ENCODE assay signal across 13 mouse cellular contexts in genomic region chr3:86754595-86755557, GRCm38 (mm10).
DNase-seq lines count a peak whose midpoint lies in the region; ATAC-seq lines count a peak whose summit lies in the region.
"Had no signal": no experiment of that assay in that cellular context is flagged by ENCODE, and none has a peak within 500 bp of the region (broad histone marks: within the 10 kb centered on the region; RNA-seq: fewer than 3 reads in every experiment).

No protein-coding gene starts in this region.

- H3K36me3 ChIP-seq in hindbrain, embryonic 12.5 days, result no peaks in the 10 kb centered on the region
- no peaks in the 10 kb centered on the region for H3K36me3 ChIP-seq in hindbrain, embryonic 11.5 days (ENCODE audit: control insufficient read depth, insufficient read depth, low read length)
- no peaks in the 10 kb centered on the region for H3K36me3 ChIP-seq in embryonic facial prominence, embryonic 13.5 days
- H3K36me3 ChIP-seq in limb, embryonic 10.5 days, result no peaks in the 10 kb centered on the region
- H3K36me3 ChIP-seq in midbrain, embryonic 15.5 days (replicated peaks), result no peaks in the 10 kb centered on the region
- no peaks in the 10 kb centered on the region for H3K36me3 ChIP-seq in forebrain, embryonic 12.5 days (replicated peaks)
- H3K36me3 ChIP-seq: G1E; neural tube, embryonic 12.5 days had no signal

- H3K9me3 ChIP-seq in hindbrain, embryonic 12.5 days (replicated peaks), result no peaks in the 10 kb centered on the region
- H3K9me3 ChIP-seq in hindbrain, embryonic 11.5 days (ENCODE audit: control insufficient read depth, low read length), result no peaks in the 10 kb centered on the region
- no peaks in the 10 kb centered on the region for H3K9me3 ChIP-seq in embryonic facial prominence, embryonic 13.5 days
- H3K9me3 ChIP-seq in limb, embryonic 10.5 days (replicated peaks), result no peaks in the 10 kb centered on the region
- H3K9me3 ChIP-seq in midbrain, embryonic 15.5 days, result no peaks in the 10 kb centered on the region
- H3K9me3 ChIP-seq in forebrain, embryonic 12.5 days, result no peaks in the 10 kb centered on the region
- H3K9me3 ChIP-seq: G1E; neural tube, embryonic 12.5 days had no signal

- H3K4me2 ChIP-seq in hindbrain, embryonic 12.5 days (replicated peaks), result no peak overlapping the region
- H3K4me2 ChIP-seq in hindbrain, embryonic 11.5 days (replicated peaks; ENCODE audit: low read depth, low read length), result no peak overlapping the region
- H3K4me2 ChIP-seq in embryonic facial prominence, embryonic 13.5 days, result peak overlapping the region; percentile 42
- no peak overlapping the region; the same call in 1 of the 2 replicates for H3K4me2 ChIP-seq in midbrain, embryonic 15.5 days
- H3K4me2 ChIP-seq in forebrain, embryonic 12.5 days, result no peak overlapping the region
- H3K4me2 ChIP-seq: neural tube, embryonic 12.5 days had no signal

- H3K4me3 ChIP-seq in hindbrain, embryonic 12.5 days, result no peak overlapping the region
- H3K4me3 ChIP-seq in hindbrain, embryonic 11.5 days (ENCODE audit: low read depth, low read length), result no peak overlapping the region
- H3K4me3 ChIP-seq in embryonic facial prominence, embryonic 13.5 days, result no peak overlapping the region
- no peak overlapping the region for H3K4me3 ChIP-seq in limb, embryonic 10.5 days
- no peak overlapping the region for H3K4me3 ChIP-seq in midbrain, embryonic 15.5 days
- H3K4me3 ChIP-seq in forebrain, embryonic 12.5 days (replicated peaks), result no peak overlapping the region
- H3K4me3 ChIP-seq: neural tube, embryonic 12.5 days had no signal

- WGBS in hindbrain, embryonic 12.5 days, result 74% methylated on average over 14 of the region's 14 CpGs
- 81% methylated on average over 14 of the region's 14 CpGs for WGBS in hindbrain, embryonic 11.5 days
- 45% methylated on average over 14 of the region's 14 CpGs for WGBS in embryonic facial prominence, embryonic 13.5 days
- WGBS in limb, embryonic 10.5 days, result 79% methylated on average over 14 of the region's 14 CpGs
- WGBS in midbrain, embryonic 15.5 days, result 48% methylated on average over 14 of the region's 14 CpGs
- WGBS in forebrain, embryonic 12.5 days, result 71% methylated on average over 14 of the region's 14 CpGs

- no peak overlapping the region for H3K9ac ChIP-seq in hindbrain, embryonic 12.5 days
- no peak overlapping the region for H3K9ac ChIP-seq in hindbrain, embryonic 11.5 days (ENCODE audit: low read depth, low read length)
- peak overlapping the region; percentile 61 for H3K9ac ChIP-seq in embryonic facial prominence, embryonic 13.5 days
- H3K9ac ChIP-seq in midbrain, embryonic 15.5 days, result no peak overlapping the region
- no peak overlapping the region for H3K9ac ChIP-seq in forebrain, embryonic 12.5 days
- H3K9ac ChIP-seq: liver, embryonic 14.5 days; neural tube, embryonic 12.5 days had no signal

- H3K27me3 ChIP-seq in hindbrain, embryonic 12.5 days, result no peaks in the 10 kb centered on the region
- H3K27me3 ChIP-seq in hindbrain, embryonic 11.5 days (ENCODE audit: control insufficient read depth, insufficient read depth, low read length), result no peaks in the 10 kb centered on the region
- H3K27me3 ChIP-seq in embryonic facial prominence, embryonic 13.5 days, result no peaks in the 10 kb centered on the region
- no peaks in the 10 kb centered on the region for H3K27me3 ChIP-seq in limb, embryonic 10.5 days (ENCODE audit: low read depth, poor library complexity, severe bottlenecking)
- H3K27me3 ChIP-seq in midbrain, embryonic 15.5 days (replicated peaks), result no peaks in the 10 kb centered on the region
- H3K27me3 ChIP-seq in forebrain, embryonic 12.5 days, result peaks cover 9% of the 10 kb centered on the region
- H3K27me3 ChIP-seq: neural tube, embryonic 12.5 days had no signal

- no peak for DNase-seq in hindbrain, embryonic 11.5 days (ENCODE audit: low spot score)
- DNase-seq in limb, embryonic 10.5 days (ENCODE audit: low spot score), result no peak
- DNase-seq in urinary bladder, postnatal 25 days (ENCODE audit: low spot score), result no peak
- DNase-seq in ovary, postnatal 36 days (ENCODE audit: low spot score), result no peak
- DNase-seq: layer of hippocampus, adult 9-11 months; lung, postnatal 36 days had no signal

- H3K27ac ChIP-seq in hindbrain, embryonic 12.5 days, result peak overlapping the region; percentile 71
- no peak overlapping the region for H3K27ac ChIP-seq in hindbrain, embryonic 11.5 days (ENCODE audit: low read depth, low read length)
- peak overlapping the region; percentile 89 for H3K27ac ChIP-seq in embryonic facial prominence, embryonic 13.5 days
- peak overlapping the region; percentile 79 for H3K27ac ChIP-seq in limb, embryonic 10.5 days
- H3K27ac ChIP-seq in midbrain, embryonic 15.5 days, result peak overlapping the region; percentile 46
- H3K27ac ChIP-seq in forebrain, embryonic 12.5 days, result no peak overlapping the region
- H3K27ac ChIP-seq: liver, embryonic 14.5 days; neural tube, embryonic 12.5 days had no signal

- ATAC-seq in hindbrain, embryonic 12.5 days (ENCODE audit: low FRiP score), result no peak
- ATAC-seq in hindbrain, embryonic 11.5 days (ENCODE audit: low FRiP score), result no peak
- no peak for ATAC-seq in embryonic facial prominence, embryonic 13.5 days (ENCODE audit: insufficient number of reproducible peaks, insufficient read depth, low FRiP score, low TSS enrichment, low read depth)
- ATAC-seq in midbrain, embryonic 15.5 days (replicated peaks), result peak; percentile 27; the same call in 1 of the 2 replicates
- ATAC-seq in forebrain, embryonic 12.5 days (ENCODE audit: low FRiP score), result no peak

- peaks cover 15% of the 10 kb centered on the region for H3K4me1 ChIP-seq in hindbrain, embryonic 12.5 days
- no peaks in the 10 kb centered on the region for H3K4me1 ChIP-seq in hindbrain, embryonic 11.5 days (replicated peaks; ENCODE audit: control insufficient read depth, insufficient read depth, low read length)
- peaks cover 27% of the 10 kb centered on the region for H3K4me1 ChIP-seq in embryonic facial prominence, embryonic 13.5 days
- H3K4me1 ChIP-seq in limb, embryonic 10.5 days, result peaks cover 67% of the 10 kb centered on the region
- peaks cover 9% of the 10 kb centered on the region; the same call in 1 of the 2 replicates for H3K4me1 ChIP-seq in midbrain, embryonic 15.5 days
- peaks cover 4% of the 10 kb centered on the region; the same call in 1 of the 2 replicates for H3K4me1 ChIP-seq in forebrain, embryonic 12.5 days

Comparison
In these comparisons a context has a peak if more than half of its experiments do, and no peak if none do; other contexts are left out.
1. H3K27ac ChIP-seq: peak in hindbrain, embryonic 12.5 days (single experiment), embryonic facial prominence, embryonic 13.5 days (single experiment), limb, embryonic 10.5 days (single experiment) and midbrain, embryonic 15.5 days (single experiment); none in hindbrain, embryonic 11.5 days (single experiment) and forebrain, embryonic 12.5 days (single experiment).